Mouse (Mus musculus) limb, embryonic 10.5 days (tissue): ENCODE measurements around the gene Cst13. TPM values are rescaled to one million over a fixed set of nuclear protein-coding genes. Genes with fewer than 3 reads are reported as not detected.

ENCODE experiments used
- DNase-seq: peaks from one replicate; pipeline ENCODE4 v3.0.0-alpha.2; 2017; ENCODE audit warnings: low spot score
- H3K27ac ChIP-seq: fragments of 300-500 bp; sonication (generic); 2 replicates; pipeline ENCODE4 v1.5.1; 2016; ENCODE audit warnings: mild to moderate bottlenecking
- H3K27me3 ChIP-seq: fragments of 300-500 bp; sonication (generic); 2 replicates; pipeline ENCODE4 v1.6.1; 2016; ENCODE audit warnings: low read depth, mild to moderate bottlenecking; ENCODE audit not compliant: poor library complexity, severe bottlenecking
- H3K36me3 ChIP-seq: fragments of 300-500 bp; sonication (generic); 2 replicates; pipeline ENCODE4 v1.6.1; 2016; ENCODE audit warnings: mild to moderate bottlenecking, moderate library complexity
- H3K4me1 ChIP-seq: fragments of 300-500 bp; sonication (generic); 2 replicates; pipeline ENCODE4 v1.6.1; 2016
- H3K4me3 ChIP-seq: fragments of 300-500 bp; sonication (generic); 2 replicates; pipeline ENCODE4 v1.5.1; 2016; ENCODE audit warnings: mild to moderate bottlenecking, moderate library complexity
- H3K9me3 ChIP-seq: fragments of 300-500 bp; sonication (generic); replicated peaks from 2 replicates; pipeline ENCODE4 v1.6.1; 2016; ENCODE audit warnings: mild to moderate bottlenecking
- WGBS: fragments of 180-500 bp; shearing (Covaris S2); methylation state at CpG from one replicate; pipeline ENCODE4 v1.1.7; 2016; 5-methylcytosine and 5-hydroxymethylcytosine counted together
- polyA plus RNA-seq: library from polyadenylated mRNA; unstranded; fragments of >200 nt; fragmentation: Nextera tagmentation; extraction: Ambion mirVana; gene quantifications from 2 replicates; pipeline ENCODE4 v1.2.1, GENCODE M21; 2016

The Cst13 gene
- polyA plus RNA-seq, 1 experiment from 2014 or later, result not detected

GRCm38 (mm10) chr2:148878641-148879130 lies 58.8 kb downstream of the Cst13 start:
- Histone ChIP-seq H3K36me3 (no peaks in the 10 kb centered on the region), H3K4me1 (peaks cover 30% of the 10 kb centered on the region), H3K27me3 (no peaks in the 10 kb centered on the region), H3K27ac (no peak overlapping the region), H3K9me3 (no peaks in the 10 kb centered on the region), H3K4me3 (no peak overlapping the region)
- WGBS, result 19% methylated on average over 2 of the region's 2 CpGs
- DNase-seq, result no peak

GRCm38 (mm10) chr2:148879199-148879598 lies 59.3 kb downstream of the Cst13 start:
- H3K36me3 ChIP-seq, result no peaks in the 10 kb centered on the region
- 29% methylated on average over 1 of the region's 1 CpGs for WGBS
- H3K27ac ChIP-seq, result no peak overlapping the region
- H3K4me1 ChIP-seq, result peaks cover 25% of the 10 kb centered on the region
- no peaks in the 10 kb centered on the region for H3K27me3 ChIP-seq
- no peak for DNase-seq
- no peak overlapping the region for H3K4me3 ChIP-seq
- H3K9me3 ChIP-seq, result no peaks in the 10 kb centered on the region

Other genes starting within 250 kb of the Cst13 start
- gene Nxt1, start 147.5 kb upstream of the Cst13 start, polyA plus RNA-seq, result 140 and 146 TPM in 2 replicates
- gene Gzf1, start 139.1 kb upstream of the Cst13 start, polyA plus RNA-seq, result 24.3 and 27.7 TPM in 2 replicates
- 3.3 and 3.8 TPM in 2 replicates for gene Napb, start 87.6 kb upstream of the Cst13 start, polyA plus RNA-seq
- not detected in 2 replicates for gene Cstl1, start 69.7 kb upstream of the Cst13 start, polyA plus RNA-seq
- not detected in 2 replicates for gene Cst11, start 48.6 kb upstream of the Cst13 start, polyA plus RNA-seq
- not detected in 2 replicates for gene 8030411F24Rik, start 38.1 kb upstream of the Cst13 start, polyA plus RNA-seq
- gene Cst12, start 30.7 kb upstream of the Cst13 start, polyA plus RNA-seq, result not detected in 2 replicates
- not detected in 2 replicates for gene Cst8, start 21.3 kb upstream of the Cst13 start, polyA plus RNA-seq
- not detected in 2 replicates for gene Cst9, start 15.1 kb downstream of the Cst13 start, polyA plus RNA-seq
- gene 9230104L09Rik, start 45.0 kb downstream of the Cst13 start, polyA plus RNA-seq, result not detected in 2 replicates
- gene Cst3, start 55.6 kb downstream of the Cst13 start, polyA plus RNA-seq, result 209 and 241 TPM in 2 replicates
- gene Gm1330, start 183.2 kb downstream of the Cst13 start, polyA plus RNA-seq, result not detected in 2 replicates
- not detected in 2 replicates for gene Gm10750, start 197.2 kb downstream of the Cst13 start, polyA plus RNA-seq